Mouse (Mus musculus) 416B (cell line): ENCODE data around the gene Slc36a1.

ENCODE experiments used
- DNase-seq: peaks from one replicate; pipeline ENCODE4 v3.0.0; 2011; ENCODE audit warnings: low read depth

Slc36a1 gene

DNA sequence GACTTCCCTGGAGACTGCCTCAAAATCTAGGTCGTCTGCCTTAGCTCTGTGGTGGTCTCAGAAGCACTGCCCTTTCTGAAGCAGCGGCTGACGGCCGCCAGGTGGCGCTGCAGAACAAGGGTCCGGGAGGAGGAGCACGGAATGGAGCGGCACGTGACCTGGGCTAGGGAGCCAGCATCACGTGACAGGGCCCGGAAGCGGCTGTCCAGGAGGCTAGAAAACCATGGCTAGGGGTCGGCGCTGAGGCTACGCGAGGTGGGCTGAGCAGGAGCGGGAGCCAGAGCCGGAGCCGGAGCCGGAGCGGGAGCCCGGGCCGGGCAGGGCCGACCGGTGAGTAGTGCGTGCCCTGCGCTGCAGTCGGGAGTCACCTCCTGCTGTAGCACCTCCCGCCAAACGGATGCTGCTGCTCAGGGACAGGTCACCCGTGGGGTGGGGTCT, at the start of gene Slc36a1:
Slc36a1 (plus strand) TSS at position 192 of the 438 bp plus-strand sequence.
- DNase-seq: peak; percentile 95

DNA sequence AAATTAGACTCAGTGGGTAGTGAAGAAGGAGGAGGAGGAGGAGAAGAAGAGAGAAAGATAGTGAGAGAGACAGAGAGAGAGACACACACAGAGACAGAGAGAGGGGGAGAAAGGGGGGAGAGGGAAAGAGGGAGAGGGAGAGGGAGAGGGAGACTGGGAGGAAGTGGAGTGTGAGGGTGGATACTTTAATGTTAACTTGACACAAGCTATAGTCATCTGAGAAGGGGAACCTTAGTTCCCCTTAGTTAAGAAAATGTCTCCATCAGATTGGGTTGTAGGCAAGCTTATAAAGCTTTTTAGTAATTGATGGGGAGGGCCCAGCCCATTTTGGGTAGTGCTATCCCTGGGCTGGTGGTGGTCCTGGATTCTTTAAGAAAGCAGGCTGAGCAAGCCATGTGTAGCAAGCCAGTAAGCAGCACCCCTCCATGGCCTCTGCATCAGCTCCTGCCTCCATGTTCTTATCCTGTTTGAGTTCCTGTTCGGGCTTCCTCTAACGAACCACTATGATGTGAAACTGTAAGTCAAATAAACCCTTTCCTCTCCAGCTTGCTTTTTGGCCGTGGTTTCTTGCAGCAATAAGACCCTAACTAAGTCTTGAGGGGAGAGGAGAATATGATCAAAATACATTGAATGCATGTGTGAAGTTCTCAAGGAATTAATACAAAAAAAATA, 49.6 kb upstream of the Slc36a1 start:
- DNase-seq: no peak

DNA sequence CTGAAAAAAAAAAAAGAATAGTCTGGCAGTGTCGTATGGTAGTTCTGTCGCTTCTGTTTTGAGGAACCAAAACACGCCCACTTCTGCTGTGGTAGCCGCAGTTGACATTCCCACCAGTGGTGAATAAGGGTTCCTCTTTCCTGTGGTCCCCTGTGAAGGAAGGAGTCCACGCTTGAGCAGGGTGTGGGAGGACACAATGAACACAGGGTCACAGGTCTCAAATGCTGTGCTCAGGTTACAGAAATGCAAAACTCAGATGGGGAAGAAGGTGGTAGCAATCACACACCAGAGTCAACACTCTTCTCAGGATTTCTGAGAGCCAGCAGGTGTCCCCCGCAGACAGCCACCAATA, 49.1 kb upstream of the Slc36a1 start:
- DNase-seq: peak; percentile 94

DNA sequence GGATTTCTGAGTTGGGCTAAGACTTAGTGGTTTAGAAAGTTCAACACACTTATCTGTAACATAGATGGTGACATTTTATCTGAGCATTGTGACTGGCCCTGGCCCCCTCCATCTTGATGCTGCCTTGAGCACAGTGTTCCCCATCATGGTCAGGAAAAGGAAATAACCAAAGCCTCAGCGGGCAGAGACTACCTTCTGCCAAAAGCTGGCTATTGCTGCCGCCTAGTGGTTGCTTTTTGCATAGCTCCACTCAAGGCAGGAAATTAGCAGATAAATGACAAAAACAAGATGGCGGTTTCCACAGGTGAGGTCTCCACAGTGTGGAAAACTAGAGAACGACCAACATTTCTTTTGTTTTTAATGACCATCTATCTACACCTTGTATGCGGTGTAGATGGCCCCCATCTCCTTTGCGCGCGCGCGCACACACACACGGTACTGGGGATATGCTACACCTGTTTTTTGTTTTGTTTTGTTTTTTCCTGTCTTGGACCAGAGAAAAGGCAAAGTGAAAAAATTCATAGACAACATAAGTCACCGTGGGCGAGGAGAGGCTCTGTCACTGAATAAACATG, 45.3 kb upstream of the Slc36a1 start:
- DNase-seq: peak; percentile 91

DNA sequence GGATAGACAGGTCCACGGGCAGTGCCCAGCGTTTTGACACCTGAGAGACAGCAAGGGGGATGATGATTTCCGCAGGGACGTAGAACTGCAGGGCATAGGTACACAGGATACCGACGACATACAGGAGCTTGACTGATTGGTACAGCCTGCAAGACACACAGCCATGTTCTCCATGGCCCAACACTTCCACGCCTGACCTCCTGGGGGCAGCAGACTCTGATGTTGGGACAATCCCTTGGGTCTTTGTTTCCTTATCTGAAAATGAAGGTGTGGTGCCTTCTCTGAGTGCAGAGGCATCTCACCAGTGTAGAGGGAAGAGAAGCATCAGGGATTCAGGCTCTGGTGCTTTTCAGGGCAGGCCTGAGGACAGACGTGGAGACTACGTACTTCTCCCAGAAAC, 41.5 kb upstream of the Slc36a1 start:
- DNase-seq: peak; percentile 79

DNA sequence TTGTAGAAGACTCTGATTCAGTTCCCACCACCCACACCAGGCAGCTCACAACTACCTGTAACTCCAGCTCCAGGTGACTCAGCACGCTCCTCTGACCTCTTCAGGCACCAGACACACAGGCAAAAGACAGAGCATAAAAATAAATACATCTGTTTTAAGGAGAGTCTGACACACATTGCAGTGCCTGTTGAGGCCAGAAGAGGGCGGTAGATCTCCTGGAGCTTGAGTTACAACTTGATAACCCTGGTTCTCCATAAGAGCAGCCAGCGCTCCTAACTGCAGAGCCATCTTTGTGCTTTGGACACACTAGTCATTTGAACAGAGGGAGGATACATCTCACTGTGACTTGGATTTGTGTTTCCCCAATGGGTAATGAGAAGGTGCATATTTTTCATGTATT, 39.4 kb upstream of the Slc36a1 start:
- DNase-seq: peak; percentile 90

DNA sequence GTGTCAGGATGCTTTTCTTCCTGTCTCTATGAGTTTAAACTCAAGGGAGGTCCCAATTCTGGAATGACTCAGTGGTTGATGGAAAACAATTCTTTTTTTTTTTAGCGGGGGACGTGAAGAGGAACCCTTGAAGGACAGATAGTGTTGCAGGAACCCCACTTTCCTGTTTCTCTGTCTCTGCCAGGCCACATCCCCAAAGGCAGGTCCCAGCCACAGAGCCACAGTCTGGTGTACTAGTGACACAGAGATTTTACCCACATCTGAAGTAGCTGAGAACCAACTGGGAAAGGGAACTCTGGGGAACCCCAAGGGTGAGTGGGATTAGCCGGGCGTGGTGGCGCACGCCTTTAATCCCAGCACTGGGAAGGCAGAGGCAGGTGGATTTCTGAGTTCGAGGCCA, 38.4 kb upstream of the Slc36a1 start:
- peak; percentile 69 for DNase-seq

DNA sequence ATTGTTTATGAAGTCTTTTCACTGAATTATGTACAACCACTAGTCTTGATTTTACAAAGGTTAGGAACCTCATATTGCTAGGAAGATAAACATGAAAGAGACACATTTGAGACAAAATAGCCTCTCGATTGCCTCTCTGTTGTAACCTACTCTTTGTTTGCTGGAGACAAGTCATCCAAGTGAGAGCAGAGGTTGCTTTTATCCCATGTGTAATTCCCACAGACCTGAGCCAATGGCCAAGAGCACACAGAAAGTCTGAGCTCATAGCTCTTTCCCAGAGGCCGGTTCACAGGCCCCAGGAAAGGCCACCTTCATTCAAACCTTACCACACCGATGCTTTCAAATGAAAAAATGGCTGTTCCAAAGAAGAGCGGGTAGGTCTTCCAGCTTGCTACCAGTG, 35.6 kb upstream of the Slc36a1 start:
- no peak for DNase-seq

DNA sequence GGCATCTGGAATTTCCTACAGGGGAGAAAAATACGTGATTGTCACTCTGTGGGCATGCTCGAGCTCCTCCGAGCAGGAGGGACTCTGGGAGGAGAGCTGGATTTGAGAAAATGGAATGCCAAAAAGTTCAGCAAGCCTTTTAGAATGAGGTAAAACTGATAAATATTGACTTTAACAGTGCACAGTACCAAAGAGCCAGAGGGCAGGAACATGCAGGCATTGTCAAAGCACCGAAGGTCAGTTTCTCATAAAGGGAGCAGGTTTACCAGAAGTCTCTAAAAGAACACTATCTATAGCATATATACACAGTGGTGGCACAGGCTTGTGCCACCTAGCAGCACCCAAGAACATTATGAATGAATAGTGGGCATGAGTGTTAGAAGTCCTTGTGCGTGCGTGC, 35.2 kb upstream of the Slc36a1 start:
- DNase-seq: no peak

DNA sequence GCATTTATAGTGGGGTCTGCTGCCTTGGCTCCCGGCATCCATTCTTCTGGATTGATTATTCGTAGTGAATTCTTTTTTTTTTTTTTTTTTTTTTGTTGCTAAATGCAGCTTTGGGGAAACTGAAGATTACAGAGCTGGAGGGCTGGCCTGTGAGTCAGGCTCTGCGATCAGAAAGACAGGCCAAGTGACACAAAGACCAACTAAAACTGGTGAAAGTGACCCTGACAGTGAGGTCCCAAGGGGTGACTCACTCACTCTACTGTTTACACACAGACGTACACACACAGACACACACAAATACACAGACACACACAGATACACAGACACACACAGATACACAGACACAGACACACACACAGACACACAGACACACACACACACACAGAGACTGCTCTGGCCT, 33.6 kb upstream of the Slc36a1 start:
- DNase-seq: no peak

DNA sequence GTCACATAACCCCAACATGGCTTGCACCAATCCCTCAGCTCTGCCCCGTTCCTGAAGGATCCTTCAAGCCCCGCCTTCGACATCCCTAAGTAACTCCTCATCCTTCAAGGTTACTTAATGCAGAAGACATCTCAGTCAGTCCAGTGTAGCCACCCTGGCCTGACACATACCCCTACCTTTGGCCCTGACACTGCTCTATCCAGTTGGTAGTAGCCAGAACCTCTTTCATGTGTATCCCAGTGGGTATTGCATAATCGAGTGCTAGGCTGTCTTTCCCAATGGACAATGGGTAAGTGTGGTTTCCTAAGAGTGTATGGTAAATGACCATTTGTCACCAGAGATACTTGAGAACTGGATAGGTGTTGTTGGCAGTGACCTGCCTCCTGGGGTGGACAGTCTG, 25.3 kb upstream of the Slc36a1 start:
- no peak for DNase-seq

DNA sequence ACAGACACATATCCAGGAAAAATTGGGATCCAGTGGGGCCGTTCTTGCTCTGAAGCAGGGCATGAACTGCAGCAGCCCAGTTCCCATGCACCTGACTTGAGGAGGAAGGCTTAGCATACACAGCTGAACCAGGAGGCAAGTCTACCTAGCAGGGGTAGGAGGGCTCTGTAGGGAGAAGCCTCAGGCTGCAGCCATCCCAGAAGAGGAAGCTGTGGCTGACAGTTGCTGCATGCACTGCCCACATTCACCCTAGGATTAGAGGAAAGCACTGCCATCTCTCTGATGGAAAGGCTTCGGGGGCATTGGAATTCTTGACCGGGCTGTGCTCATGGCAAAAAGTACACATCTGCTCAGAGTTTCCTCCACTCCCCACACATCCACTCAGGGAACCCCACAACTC, 24.3 kb upstream of the Slc36a1 start:
- DNase-seq: no peak

DNA sequence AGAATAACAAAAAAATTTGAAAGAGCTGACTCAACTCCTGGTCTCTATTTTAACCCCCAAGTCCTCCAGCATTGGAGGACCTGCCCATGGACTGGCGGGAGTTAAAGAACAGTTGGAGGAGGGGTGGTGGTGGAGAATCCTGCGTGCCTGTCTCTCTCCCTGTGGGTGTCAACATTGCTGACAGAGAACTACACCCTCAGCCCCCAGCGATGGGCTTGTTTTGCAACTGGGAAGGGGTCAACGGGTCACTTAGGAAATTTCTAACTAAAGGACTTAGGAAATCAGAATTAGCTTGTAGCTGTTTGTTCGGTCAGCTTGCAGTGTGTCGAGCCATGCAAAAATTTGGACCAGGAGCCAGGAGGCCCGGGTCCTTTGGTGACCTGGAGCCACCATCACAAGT, 21.0 kb upstream of the Slc36a1 start:
- no peak for DNase-seq

DNA sequence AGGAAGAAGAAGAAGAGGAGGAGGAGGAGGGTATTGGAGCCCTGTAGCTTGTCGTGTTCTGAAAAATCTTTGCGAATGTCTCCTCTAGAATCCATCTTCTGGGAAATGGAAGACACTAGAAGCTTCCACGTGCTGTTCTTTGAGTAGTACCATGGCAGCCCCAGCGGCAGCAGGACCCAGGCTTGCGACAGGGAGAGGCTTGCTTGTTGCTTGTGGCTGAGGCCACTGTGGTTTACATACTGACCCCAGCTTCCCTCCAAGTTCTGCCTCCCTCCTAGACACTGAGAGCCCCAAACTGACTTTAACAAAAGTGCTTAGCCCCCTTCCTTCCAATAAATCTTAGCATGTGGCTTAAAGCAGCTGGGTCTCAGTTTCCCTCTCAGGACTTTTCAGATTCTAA, 19.9 kb upstream of the Slc36a1 start:
- DNase-seq: peak; percentile 47

DNA sequence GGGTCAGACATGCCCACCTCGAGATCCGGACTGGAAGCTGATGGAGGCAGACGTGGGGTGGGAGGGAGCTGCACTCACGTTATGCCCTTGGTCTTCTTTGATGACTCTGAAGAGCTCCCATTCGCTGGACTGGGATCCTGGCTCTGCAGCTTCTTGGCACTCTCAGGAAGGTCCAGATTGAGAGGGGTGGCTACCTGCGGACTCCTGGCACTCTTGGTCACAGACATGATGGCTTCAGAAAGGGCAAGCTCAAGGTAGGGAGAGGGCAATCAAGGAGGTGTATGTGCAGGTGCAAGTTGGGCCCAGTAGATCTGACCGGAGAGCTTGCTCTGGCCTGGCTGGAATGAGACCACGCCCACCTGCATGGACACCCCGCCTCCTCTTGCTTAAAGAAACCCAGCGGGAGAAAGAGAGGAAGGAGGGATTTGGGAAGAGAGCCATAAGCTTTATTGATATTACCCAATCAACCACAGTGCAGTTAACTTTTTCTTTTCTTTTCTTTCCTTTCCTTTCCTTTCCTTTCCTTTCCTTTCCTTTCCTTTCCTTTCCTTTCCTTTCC, 19.3 kb upstream of the Slc36a1 start, which contains the start of gene Slc36a2:
Slc36a2 (minus strand) TSS at position 345 of the 559 bp plus-strand sequence.
- DNase-seq: peak; percentile 18

DNA sequence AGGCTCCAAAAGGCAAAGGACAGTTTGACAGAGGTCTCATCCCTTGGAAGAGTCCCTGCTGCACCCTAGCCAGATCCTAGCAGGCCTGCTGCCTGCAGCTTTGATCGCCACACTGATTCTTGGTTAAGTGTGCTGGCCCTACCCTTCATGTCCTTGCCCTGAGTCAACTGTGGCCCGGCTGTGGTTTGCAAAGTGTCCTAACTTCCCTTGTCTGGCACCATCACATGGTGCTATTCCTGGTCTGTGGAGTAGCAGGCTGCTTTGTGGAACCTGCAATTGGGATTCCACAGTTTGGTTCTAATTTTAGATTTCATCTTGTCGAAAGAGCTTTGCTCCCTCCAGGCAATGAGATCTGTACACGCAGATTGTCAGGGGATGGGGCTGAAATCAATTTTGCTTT, 16.9 kb upstream of the Slc36a1 start:
- DNase-seq: peak; percentile 42

DNA sequence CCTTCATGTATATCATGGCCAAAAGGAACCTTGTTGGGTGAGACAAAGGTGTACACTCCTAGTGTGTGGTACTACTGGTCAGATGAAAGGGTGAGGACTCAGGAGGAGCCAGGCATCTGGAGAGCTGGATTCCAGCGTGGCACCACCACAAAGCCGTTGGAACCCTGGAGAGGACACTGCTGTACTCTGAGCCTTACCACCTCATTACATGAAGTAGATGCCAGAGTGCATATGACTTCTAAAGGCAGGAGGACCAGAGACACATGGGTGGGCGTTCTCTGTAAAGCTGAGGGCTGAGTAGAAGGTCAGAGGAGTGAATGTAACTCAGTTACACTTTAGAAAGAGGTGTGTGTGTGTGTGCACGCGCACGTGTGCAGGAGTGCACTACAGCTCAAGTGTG, 16.4 kb upstream of the Slc36a1 start:
- DNase-seq: no peak

DNA sequence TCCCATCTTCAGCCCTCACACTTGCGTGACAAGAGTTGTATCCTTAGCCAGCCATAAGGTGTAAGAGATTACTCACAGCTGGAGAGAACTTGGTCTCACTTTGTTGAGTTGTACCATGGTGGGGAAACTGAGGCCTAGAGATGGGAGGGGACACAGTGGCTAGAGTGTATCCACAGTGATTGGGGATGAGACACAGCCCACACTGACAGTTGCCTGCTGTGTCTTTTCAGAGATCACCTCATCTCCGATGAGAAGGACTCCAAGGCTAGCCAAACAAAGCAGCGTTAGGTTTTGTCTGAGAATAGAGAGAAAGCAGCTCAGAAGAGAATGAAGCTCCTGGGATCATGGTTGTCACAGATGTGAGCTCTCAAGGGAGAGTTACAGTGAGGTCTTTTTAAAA, 13.9 kb upstream of the Slc36a1 start:
- no peak for DNase-seq

DNA sequence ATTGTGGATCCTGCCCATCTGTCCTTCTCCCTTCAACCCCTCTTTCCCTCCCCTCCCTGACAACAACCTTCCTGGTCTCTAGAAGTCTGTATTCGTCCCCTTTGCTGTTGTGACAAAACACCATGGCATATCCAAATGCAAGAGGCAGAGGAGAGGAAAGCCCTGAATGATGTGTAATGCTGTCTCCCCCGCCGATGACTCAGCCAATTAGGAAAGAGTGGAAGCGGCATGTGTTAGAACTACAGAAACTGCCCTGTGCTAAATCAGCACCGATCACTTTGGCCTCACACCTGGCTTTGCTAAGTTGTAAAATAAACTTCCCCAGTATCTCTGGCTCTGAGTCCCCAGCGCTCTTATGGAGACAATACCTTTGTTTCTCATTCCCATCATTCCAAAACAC, 7.1 kb upstream of the Slc36a1 start:
- peak; percentile 87 for DNase-seq

DNA sequence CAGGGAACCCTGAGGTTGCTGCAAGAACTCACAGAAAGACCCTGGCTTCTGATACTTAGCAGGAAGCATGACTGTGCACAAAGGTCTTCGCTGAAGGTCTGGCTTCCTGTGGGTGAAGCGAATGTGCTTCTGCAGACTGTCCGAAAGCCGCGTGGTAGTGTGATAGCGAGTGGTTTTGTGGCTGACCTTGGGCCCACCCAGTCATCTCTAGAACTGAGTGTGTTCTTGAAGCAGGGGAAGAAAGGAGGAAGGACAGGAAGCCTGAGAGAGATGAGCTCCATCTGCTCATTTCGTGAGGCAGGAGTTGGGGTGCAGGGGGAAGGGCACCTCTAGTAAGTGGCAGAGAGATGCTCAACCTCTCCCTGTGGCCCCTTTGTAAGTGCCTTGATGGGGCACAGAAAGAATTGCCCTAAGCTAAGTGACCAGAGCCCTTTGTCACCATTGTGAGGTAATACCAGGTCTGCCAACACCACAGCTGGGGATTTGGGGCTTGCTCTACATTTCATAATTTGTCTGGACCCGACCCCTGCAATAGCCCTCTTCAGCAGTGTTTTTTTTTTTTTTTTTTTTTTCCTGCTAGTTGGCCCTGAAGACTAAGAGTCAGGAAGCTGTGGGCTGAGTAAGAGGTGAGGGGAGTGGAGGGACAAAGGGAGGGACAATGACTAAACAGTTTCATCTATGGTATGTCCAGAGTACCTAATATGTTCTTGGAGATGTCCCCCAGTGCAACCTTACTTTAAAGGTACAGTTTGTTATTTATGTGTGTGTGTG, 6.2 kb upstream of the Slc36a1 start:
- DNase-seq: peak; percentile 99

DNA sequence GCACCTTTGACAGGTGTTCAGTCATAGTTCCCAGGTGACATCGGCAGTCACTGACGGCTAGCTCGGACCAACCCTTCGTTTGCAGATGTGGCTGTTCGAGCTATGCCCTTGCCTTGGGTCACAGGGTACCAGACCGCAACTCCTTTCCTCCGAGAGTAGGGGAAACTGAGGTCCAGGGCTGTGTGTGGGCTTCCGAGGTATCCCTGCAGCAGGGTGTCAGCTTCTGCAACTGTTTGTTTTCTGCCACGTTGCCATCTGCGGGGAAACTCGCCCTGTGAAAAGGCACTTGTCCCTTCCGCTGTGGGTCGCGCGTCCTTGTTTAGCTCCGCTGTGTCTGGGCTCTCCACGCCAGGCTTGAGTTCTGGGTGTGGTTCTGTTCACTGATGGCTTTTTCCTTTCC, 452 bp downstream of the Slc36a1 start:
- peak; percentile 37 for DNase-seq

DNA sequence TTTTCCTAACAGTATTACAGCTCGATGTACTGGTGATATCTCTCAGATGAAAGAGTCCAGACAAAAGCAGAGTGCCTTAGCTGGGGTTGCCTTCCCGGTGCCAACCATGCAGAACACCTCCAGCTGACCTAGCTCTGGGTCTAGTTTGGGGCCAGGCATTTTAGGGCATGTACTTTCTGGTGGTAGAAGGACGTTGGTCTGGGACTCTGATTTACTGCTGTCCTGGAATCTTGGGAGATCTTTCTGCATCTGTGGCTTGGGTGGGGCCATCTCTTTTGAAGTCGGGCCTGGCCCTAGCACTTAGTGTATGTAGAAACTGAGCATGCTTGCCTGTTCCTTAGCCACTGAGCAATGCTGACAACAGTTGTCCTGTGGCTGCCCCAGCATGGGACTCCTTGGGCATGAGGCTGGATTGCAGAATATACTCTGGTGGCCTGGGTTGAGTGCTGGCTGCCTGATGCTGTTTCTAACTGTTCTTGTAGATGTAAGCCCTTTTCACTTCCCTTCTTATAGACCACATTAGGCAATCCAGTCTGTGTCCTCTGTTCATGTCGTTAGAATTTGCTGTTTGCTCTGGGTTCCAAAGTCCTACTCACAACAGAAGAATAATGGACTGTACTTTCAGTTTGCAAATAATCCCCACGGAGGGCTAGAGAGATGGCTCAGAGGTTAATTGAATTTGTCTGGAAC, 4.0 kb downstream of the Slc36a1 start:
- peak; percentile 57 for DNase-seq
